ENCODE assay signal across 12 mouse cellular contexts in genomic region chr4:138041566-138042256, GRCm38 (mm10). TPM values are rescaled to one million over a fixed set of nuclear protein-coding genes. Genes with fewer than 3 reads are reported as not detected.
DNase-seq lines count a peak whose midpoint lies in the region; ATAC-seq and TF ChIP-seq lines count a peak whose summit lies in the region.
"Had no signal": no experiment of that assay in that cellular context is flagged by ENCODE, and none has a peak within 500 bp of the region (broad histone marks: within the 10 kb centered on the region; RNA-seq: fewer than 3 reads in every experiment).

No protein-coding gene starts in this region.

- no peak overlapping the region for H3K9ac ChIP-seq in kidney, postnatal 0 days (ENCODE audit: low read depth, low read length)
- no peak overlapping the region for H3K9ac ChIP-seq in forebrain, embryonic 14.5 days (ENCODE audit: low read length)
- H3K9ac ChIP-seq: limb, embryonic 12.5 days had no signal

- intact Hi-C loops in gastrocnemius, adult 2 months (cut with DNase I) = no loop called here
- intact Hi-C loops in gastrocnemius, postnatal 36 days (cut with DNase I) = no loop called here

- H3K27me3 ChIP-seq in kidney, postnatal 0 days (ENCODE audit: insufficient read depth, low read length) = no peaks in the 10 kb centered on the region
- H3K27me3 ChIP-seq in forebrain, embryonic 14.5 days (replicated peaks; ENCODE audit: control insufficient read depth, insufficient read depth, low read length) = no peaks in the 10 kb centered on the region
- H3K27me3 ChIP-seq: limb, embryonic 12.5 days had no signal

- no peak for DNase-seq in gastrocnemius, adult 2 months
- no peak for DNase-seq in gastrocnemius, postnatal 36 days
- DNase-seq in kidney, postnatal 0 days (ENCODE audit: low spot score) = no peak
- DNase-seq in kidney, postnatal 36 days = no peak
- DNase-seq in forebrain, embryonic 14.5 days (ENCODE audit: low spot score) = peak; percentile 45
- no peak for DNase-seq in cerebellum, postnatal 14 days
- no peak for DNase-seq in lung, postnatal 4 days
- DNase-seq: cerebellum, adult 18-20 months; kidney, postnatal 14 days; lung, adult 18-20 months had no signal

- no peak for ATAC-seq in kidney, postnatal 0 days (replicated peaks; ENCODE audit: low FRiP score, low read depth)
- ATAC-seq in forebrain, embryonic 14.5 days = no peak
- ATAC-seq in monocyte, adult 5-6 weeks (replicated peaks; ENCODE audit: insufficient number of reproducible peaks, low FRiP score, low TSS enrichment, poor library complexity, severe bottlenecking) = 0 out of 2 replicates have a peak, but pooled peaks have one; percentile 35

- no peak for TF ChIP-seq CTCF in gastrocnemius, adult 2 months (IDR thresholded peaks at IDR 0.05)
- TF ChIP-seq CTCF in kidney, postnatal 0 days (IDR thresholded peaks at IDR 0.05; ENCODE audit: low read depth) = no peak

- 74% methylated on average over 12 of the region's 12 CpGs for WGBS in kidney, postnatal 0 days
- 76% methylated on average over 12 of the region's 12 CpGs for whole genome bisulfite sequencing in forebrain, embryonic 14.5 days

- peaks cover 11% of the 10 kb centered on the region; the same call in 1 of the 2 replicates for H3K36me3 ChIP-seq in kidney, postnatal 0 days (ENCODE audit: insufficient read depth, low read length)
- peaks cover 21% of the 10 kb centered on the region for H3K36me3 ChIP-seq in forebrain, embryonic 14.5 days (ENCODE audit: control insufficient read depth, insufficient read depth, low read length)

- peak overlapping the region; percentile 90 for H3K27ac ChIP-seq in gastrocnemius, adult 2 months
- H3K27ac ChIP-seq in kidney, postnatal 0 days = 0 out of 2 replicates have a peak overlapping the region, but pooled peaks have one; percentile 25
- peak overlapping the region; percentile 30; the same call in 1 of the 2 replicates for H3K27ac ChIP-seq in forebrain, embryonic 14.5 days (ENCODE audit: low read depth, low read length)
- H3K27ac ChIP-seq: limb, embryonic 12.5 days had no signal

- H3K4me2 ChIP-seq in kidney, postnatal 0 days (ENCODE audit: low read length) = no peak overlapping the region
- no peak overlapping the region for H3K4me2 ChIP-seq in forebrain, embryonic 14.5 days (ENCODE audit: low read length)
- H3K4me2 ChIP-seq: limb, embryonic 12.5 days had no signal

- peak overlapping the region; percentile 22; the same call in 1 of the 2 replicates for H3K4me3 ChIP-seq in gastrocnemius, adult 2 months
- no peak overlapping the region for H3K4me3 ChIP-seq in kidney, postnatal 0 days (replicated peaks; ENCODE audit: low read depth, low read length)
- H3K4me3 ChIP-seq in forebrain, embryonic 14.5 days (ENCODE audit: low read depth, low read length) = no peak overlapping the region
- H3K4me3 ChIP-seq: limb, embryonic 12.5 days had no signal

- H3K4me1 ChIP-seq in kidney, postnatal 0 days (replicated peaks; ENCODE audit: insufficient read depth, low read length) = peaks cover 8% of the 10 kb centered on the region; the same call in 1 of the 2 replicates
- peaks cover 4% of the 10 kb centered on the region; the same call in 1 of the 2 replicates for H3K4me1 ChIP-seq in forebrain, embryonic 14.5 days (ENCODE audit: control insufficient read depth, insufficient read depth, low read length)

- H3K9me3 ChIP-seq in kidney, postnatal 0 days (replicated peaks; ENCODE audit: low read length) = no peaks in the 10 kb centered on the region
- H3K9me3 ChIP-seq in forebrain, embryonic 14.5 days (replicated peaks; ENCODE audit: control insufficient read depth, low read length) = no peaks in the 10 kb centered on the region

RNA-seq across cellular contexts. Expression of gene Eif4g3, which starts 48.9 kb away (rescaled TPM):
- 100 to 1,000 TPM; 108 to 145 TPM for total RNA-seq in gastrocnemius, adult 2 months (2021)
- total RNA-seq in gastrocnemius, postnatal 36 days (2021) = 100 to 1,000 TPM; 103 to 115 TPM
- 26.6 and 28.6 TPM in 2 replicates for polyA plus RNA-seq in kidney, postnatal 0 days (2015; fragmentation: Nextera tagmentation; extraction: Ambion mirVana)
- polyA plus RNA-seq in forebrain, embryonic 14.5 days (2014; fragmentation: Nextera tagmentation; extraction: Ambion mirVana) = 31.6 and 42.2 TPM in 2 replicates
- 94.4 to 146 TPM (median 114 TPM) in 3 replicates for total RNA-seq in monocyte, adult 5-6 weeks (2017)

Comparison
In these comparisons a context has a peak if more than half of its experiments do, and no peak if none do; other contexts are left out.
1. H3K27ac ChIP-seq: peak in every context shown above with its lines; median percentile 90 in gastrocnemius, adult 2 months; 30 in forebrain, embryonic 14.5 days; 25 in kidney, postnatal 0 days.